Mouse (Mus musculus): ENCODE data around the gene Frmd5.

DNA sequence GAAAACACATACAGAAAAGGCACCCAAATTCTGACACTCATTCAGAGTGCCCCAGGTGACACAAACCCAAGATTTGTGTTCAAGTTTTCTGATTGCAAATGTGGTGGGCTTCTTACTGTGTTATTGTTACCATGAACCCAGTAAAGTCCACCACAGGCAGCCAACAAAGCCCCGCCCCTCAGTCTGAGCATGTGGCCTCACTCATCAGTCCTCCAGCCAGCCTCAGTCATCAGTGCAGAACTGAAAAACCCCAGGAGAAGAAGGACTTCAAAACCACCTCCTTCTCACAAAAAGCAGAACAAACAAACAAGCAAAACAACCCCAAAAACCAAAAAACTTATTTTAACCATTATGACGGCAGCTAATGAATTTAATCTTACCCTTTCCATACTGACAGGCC is 18.5 kb downstream of the Frmd5 start:
- TF ChIP-seq CTCF (IDR thresholded peaks at IDR 0.05; ENCODE audit: borderline replicate concordance, extremely low read depth, insufficient read depth, insufficient read length) (no peak), POLR2A (IDR thresholded peaks at IDR 0.05; ENCODE audit: borderline replicate concordance, extremely low read depth, insufficient read depth, insufficient read length, poor library complexity, severe bottlenecking) (no peak)

Data from brain, embryonic 14.5 days (tissue).